Mouse (Mus musculus): ENCODE results near the gene Cdc26.

Gene Cdc26

DNA sequence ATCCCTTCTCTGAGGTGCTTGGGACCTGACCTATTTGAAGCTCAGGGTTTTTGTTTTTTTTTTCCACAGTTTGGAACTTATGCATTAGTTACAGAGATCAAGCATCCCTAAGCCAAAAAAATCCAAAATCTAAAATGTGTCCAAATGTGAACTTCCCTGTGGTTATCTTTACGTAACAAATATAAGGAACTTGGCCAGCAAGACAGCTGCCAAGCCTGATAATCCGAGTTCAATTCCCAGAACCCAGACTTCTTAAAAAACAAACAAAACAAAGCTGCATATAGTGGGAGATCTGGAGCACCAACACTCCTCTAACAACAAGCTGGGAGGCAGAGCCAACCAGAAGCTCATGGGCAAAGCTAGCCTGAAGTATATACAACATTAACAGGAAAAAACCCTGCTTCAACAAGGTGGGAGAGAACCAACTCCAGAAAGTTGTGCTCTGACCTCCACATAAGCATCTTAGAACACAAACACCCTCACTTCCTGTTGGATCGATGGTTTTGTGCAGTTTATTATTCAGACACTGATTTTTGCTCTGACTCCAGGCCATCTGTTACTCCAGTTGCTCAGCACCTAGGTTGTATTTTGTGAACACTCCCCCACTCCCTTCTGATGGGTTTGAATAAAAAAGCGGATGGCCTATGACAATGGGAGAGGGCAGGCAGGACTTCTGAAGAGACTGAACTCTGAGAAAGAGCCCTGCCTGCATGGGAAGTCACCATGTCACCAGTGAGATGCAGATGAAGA lies 10.7 kb downstream of the Cdc26 start:
- no peak for DNase-seq

DNA sequence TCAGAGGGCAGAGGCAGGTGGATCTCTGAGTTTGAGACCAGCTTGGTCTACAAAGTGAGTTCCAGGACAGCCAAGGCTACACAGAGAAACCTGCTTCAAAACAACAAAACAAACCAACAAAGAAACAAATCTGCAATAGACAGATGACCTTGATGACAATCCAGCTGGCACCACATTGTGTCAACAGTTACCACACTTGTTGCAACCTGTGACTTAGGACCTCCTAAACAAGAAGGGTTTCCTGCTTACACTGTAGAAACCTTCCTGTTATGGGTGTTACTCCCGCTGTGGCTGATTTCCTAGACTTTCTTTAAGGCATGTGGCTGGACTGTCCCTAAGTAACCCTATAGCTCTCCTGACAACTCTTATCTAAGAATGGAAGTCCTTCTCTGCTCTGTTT lies 12.6 kb downstream of the Cdc26 start:
- DNase-seq: no peak

DNA sequence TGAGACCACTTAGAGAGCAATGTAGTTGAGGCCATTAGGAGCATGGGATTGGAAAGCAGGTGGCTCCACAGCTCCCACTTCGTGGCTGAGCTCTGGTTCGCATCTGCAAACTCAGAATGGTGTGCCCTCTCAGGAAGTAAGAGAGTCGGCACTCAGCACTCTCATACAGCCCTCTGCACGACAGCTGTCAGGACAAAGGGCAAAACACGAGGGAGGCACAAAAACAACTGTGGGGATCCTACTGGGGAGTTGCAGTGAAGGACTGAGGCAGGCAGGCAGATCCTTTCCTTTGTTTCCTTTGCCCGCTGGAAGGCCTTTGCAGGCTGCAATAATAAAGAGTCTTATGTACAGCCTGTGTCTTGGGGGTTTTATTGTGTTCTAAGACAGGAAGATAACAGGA lies 15.0 kb downstream of the Cdc26 start:
- no peak for DNase-seq

DNA sequence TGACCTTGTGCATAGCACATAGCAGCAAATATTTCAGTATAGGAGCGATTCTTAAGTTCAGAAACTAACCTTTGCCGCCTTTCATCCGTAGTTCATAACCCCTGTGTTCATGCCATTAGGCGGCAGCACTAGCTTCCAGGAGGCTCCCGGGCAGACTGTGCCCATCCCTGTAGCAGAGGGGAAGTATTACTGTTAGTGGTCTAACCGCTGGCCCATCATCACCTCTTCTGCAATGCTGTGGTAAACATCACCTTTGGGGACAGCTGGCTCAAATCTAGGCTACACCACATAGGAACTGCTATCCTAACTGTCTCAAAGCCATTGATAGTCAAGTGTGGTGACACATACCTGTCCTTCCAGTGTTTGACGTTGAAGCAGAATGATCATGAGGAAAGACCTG lies 16.6 kb downstream of the Cdc26 start:
- no peak for DNase-seq

DNA sequence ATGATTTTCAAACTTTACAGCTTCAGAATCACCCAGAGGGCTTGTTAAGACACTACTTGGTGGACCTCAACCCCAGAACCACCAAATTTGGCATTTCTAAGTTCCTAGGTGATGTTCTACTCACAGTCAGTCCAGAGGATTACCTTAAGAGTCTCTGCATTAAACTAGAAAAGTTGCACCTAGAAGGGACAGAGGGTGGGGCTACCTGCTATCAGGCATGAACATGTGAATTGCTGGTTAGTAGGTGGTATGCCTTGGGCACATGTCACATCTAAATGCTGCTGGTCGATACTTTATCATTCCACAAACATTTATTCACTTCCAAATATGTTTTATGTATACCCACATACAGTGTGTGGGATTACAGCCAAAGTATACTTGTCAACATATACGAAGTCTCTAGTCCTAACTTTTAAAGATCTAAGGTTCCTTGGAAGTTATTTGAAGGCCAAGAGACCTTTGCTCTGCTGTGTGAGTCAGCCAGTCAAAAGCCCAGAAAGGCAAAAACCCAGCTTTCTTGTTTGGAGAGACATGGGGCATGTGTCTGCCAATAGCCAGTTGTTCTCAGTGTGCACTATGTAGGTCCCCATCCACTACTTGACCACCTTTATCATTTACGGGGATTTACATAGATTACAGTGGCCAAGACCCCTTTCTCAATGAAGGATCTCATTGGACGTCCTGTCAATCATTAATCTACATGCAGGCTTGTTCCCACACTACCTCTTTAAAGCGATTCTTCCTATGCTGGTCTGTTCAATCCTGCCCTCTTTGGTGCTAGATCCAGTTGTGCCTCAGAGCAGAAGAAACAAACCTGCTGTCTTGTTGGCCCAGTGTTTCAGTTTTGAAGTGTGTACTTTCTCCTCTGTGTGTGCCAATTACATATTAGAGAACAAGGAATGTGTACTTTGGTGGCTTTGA lies 18.6 kb downstream of the Cdc26 start:
- DNase-seq: peak; percentile 33

DNA sequence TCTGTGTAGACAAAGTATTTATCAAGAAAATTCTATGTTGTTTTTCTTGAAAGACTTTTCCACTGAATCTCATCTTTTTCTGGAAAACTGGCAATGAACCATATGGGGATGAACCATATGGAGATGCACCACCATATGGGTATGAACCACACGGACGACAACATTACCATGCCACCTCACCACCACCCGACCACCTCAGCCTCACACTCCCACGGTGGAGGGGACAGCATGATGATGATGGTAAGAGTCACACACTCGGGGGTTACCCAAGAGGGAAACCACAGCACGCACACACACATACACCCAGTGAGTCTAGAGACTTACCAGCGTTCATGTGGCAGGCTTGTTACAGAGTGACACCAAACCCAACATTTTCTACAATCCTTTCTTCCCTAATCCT lies 23.0 kb downstream of the Cdc26 start:
- DNase-seq: no peak

DNA sequence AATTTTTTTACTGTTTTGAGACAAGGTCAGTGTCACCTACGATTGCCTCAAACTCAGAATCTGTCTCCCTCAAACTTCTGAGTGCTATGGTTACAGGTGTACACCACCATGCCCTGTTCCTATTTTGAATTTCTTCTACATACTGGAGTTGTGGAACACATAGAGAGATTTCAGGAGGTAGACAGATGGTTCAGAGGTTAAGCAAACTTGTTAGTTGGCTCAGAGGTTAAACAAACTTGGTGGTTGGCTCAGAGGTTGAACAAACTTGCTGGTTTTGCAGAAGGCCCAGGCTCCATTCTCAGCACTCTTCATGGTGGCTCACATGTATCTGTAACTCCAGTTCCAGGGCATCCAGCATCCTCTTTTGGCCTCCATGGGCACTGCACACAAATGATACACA lies 24.3 kb downstream of the Cdc26 start:
- no peak for DNase-seq

DNA sequence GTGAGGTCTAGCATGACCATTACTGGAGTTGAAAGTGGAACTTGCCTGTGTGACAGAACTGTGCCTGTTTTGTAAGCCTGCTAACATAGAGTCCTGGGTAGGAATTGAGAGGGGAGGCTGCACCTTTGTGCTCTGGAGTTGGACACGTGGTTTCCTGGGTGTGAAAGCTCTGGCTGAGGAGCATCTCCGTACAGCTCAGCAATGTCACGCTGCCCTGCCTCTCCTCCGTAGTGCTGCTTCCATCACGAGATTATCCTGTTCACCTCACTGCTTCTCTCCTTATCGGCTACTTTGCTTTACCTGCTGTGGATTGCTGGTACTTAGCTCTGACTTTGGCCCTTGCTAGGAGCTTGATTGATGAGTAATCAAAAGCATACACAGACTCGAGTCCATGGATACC lies 24.7 kb downstream of the Cdc26 start:
- peak; percentile 19 for DNase-seq

DNA sequence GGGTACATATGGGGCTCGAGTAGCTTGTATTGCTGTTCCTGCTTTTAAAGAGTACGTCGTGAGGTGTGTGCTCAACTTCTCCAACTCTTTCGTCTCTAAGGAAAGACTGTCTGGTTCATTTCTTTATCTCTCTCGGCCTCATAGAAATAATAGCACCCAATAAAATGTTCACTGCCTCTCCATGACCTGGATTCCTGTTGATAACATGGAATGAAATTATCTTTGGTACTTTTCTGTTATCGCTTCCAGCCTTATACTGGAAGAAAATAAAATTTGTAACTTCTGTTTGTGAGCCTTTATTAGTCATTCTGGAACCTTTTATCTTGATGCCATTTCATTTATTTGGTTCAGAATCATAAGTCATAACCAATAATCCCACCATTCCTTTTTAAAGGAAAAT lies 25.2 kb downstream of the Cdc26 start:
- DNase-seq: no peak

DNA sequence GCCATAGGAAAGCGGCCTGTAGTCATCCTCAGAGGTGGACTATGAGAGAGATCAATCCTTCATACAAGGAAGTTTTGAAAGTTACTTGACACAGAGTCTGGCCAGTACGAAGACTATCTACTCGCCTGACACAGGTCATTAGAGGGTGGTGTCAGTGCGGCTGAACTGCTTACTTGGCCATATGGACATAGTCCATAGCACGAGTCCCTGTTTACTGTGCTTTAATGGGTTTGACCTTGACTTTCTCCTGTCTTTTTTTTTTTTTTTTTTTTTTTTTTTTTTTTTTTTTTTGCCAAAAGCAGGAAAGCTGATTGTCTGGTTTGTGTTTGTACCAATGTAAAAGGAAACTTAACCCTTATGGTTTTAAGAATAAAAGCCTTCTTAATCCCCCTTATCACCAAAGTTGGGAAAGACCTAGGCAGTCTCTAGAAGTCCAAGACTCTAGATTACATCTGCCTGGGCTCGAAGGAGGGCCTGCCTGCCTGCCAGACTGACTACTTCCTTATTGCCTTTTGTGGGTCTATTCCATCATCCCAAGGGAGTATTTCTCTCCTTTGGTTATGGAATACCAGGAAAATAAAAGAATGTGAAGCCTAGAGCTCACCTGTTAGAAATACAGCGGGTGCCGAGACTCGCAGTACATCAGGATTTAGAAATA lies 28.6 kb downstream of the Cdc26 start:
- no peak for DNase-seq

DNA sequence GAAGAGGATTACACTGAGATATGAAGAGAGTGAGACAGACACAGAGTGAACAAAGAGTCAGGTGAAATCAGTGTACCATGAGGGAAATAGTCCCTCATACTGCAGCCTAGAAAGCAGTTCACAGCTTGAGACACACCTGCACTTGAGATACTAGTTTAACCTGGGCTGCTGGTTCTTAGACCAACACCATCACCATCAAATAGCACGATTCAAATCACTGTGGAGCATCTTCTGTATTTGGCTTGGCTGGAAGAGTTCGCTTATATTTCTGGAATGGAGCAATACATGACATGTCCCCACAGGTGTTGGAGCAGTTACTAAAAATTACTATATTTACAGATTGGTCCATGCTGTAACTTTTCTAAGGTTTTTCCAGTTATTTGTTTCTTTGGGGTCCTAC lies 32.3 kb downstream of the Cdc26 start:
- no peak for DNase-seq

DNA sequence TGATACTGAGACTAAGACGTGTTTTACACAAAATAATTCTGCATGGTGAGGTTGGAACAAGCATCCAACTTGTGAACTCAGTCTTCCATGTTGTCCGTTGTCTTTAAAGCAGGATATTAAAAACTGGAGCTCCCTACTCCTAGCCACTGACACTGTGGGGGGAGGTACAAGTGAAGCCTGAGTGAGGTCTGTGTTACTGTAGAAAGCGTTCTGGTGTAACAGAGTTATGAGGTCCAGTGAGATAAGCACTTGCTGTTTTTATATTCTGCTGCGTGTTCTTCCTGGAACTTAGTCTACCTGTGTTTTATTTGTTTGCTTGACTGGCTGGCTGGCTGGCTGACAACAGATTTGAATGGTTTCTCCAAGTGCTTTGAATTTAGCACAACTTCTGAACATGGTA lies 34.1 kb downstream of the Cdc26 start:
- DNase-seq: no peak

DNA sequence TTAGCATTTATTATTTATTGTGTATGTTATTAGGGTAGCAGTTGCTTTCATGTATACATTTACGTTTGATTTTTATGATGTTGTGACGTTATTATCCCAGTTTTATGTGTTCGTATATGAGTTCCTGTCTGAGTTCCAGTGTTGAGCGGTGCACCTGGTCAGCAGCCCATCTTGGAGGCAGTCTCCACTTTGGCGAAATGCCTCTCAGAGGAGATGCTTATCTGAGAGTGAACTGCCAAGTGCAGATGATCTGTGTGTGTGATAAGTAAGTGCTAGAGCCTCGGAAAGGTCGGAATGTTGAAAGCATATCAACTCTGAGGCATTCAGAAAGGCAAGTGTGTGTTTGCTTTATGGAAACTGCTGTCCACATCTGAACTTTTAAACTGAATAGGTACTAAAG lies 34.8 kb downstream of the Cdc26 start:
- peak; percentile 26 for DNase-seq

DNA sequence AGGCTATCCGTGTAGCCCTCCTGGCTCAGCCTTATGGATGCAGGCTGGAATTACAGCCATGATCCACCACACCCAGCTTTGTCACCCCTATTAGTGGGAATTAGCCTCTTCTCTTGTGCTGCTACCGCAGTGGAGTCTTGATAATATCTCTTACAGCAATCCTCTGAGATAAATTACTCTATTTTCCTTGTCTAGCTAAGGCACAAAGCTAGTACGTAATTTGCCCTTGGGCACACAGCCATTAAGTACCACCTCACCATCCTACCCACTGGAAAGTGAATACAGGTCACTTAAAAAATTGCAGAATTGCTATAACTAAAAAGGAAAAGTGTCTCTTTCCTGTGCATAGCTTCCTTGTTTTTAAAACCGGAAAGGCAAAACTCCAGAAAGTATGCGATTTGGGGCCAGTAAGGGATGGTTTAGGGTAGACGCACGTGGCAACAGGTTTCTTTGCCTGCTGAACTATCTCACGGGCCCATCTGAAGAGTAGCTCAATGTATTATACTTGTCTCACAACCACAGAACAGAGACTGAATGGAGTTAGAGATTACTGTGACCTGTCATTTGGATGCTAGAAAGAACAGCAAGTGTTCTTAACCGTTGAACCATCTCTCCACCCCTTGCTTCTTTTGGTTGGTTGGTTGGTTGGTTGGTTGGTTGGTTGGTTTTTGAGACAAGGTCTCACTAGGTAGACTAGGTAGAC lies 35.5 kb downstream of the Cdc26 start:
- no peak for DNase-seq

DNA sequence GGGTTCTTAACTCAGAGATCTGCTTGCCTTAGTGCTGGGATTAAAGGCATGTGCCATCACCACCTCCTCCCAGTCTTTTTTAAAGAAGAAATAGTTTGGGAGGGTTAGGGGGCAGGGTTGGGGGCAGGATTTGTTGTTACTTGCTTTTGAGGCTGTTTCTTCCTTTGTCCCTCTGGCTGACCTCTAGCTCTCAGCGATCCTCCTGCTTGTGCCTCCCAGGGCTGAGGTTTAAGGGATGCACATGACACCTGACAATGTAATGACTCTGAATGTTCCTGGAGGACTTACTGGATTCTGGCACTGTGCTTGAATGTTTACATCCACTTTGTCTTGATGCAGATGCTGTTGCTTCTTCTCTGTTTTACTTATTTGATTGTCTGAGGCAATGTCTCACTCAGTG lies 36.0 kb downstream of the Cdc26 start:
- DNase-seq: no peak

DNA sequence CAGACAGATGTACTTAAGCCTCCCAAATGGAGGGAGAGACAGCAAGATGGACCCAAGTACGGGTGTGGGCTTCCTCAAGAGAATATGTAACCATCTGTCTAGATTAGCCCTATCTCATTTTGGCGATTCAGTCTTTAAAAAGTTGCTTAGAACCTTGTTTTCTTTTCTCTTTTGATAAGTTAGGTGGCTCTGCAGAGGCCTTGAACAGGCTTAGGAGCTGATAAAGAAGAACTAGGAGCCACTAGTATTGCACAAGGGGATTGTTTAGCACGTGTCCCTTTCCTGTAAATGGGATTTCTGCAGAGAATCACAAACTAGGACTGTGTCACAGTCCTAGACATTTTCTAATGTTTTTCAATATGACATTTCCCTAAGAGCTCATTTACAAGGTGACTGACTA lies 39.4 kb downstream of the Cdc26 start:
- DNase-seq: no peak

DNA sequence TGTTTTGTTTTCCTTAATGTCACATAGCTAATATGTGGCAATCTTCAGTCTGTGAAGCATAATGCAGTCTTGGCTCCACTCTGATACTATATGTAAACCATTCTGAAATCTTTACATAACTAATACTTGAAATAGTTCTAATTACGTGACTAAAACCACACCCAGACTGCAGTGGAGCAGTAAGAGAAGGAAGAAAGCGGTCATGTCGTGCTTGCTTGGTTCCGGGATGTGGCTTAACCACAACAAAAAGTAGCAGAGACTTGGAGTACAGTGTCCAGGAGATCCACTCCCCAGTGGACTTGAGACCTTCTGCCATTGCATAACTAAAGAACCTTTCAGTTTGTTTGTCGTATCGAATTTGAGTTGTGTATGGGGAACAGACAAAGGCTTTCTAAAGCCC lies 40.9 kb downstream of the Cdc26 start:
- peak; percentile 36 for DNase-seq

DNA sequence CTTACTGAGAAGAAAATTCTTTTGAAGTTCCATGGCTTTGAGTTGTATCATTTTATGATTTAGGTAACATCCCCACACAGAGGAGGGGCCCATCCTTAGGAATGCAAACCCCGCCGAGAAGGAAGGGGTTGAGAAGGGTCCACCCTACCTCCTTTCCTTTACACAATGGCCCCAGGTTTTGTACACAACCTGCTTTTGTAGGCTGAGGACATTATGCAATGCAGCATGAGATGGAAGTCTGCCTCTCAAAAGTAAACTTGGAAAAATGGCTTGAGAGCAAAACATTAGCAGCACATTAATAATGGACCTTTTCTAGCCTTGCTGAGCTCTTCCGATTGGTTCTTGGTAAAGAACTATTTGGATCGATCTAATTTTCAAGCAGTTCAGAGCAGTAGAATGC lies 42.2 kb downstream of the Cdc26 start:
- DNase-seq: no peak

DNA sequence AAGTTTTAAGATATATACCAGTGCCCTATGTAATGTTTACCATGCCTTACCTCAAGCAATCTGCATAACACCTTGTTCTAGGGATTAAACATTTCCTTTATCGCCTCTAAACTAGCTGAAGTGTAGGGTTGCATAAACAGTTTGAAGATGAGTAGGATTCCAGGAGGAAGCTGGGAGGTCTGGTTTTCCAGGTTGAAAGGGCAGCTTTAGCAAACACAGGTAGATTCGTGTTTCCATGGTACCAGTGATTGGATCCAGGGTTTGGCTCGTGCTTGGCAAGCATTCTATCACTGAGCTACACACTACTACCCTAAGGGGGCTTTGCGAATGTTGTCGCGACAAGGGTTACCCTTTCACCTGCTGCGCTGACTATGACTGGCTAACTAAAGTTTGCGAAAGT lies 44.1 kb downstream of the Cdc26 start:
- DNase-seq: no peak

DNA sequence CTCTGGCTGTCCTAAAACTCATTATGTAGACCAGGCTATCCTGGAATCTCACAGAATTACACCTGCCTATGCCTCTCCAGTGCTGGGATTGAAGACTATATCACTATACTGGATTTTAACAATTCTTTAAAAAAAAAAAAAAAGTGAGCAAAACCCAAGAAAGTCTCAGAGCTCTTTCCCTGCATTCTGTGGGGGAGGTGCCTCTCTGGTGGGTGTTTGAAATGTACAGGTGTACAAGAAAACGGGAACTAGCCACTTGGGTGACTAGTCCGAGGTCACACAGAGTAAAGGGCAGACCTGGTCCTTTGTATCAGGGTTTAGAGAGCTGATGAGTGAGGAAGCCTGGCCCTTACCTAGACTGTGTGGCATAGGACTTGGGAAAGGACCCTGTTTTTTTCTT lies 46.0 kb downstream of the Cdc26 start:
- no peak for DNase-seq

DNA sequence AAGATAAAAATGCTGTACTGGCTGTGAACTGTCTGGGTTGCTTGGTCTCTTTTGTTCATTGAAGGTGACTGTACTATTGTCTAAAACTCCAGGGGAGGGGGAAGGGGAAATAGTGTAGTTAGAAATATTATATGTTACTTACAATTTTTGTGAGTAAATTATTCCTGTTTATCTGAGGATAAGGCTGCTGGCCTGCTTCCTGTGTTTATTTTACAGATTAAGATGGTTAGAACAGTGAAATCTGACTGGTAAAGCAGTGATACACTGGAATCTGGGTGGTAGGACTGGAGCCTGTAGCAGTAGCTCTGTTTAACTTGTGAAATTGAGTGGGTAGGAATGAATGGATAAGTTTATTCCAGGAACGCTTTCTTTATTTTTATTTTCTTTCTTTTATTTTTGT lies 46.4 kb downstream of the Cdc26 start:
- DNase-seq: no peak

DNA sequence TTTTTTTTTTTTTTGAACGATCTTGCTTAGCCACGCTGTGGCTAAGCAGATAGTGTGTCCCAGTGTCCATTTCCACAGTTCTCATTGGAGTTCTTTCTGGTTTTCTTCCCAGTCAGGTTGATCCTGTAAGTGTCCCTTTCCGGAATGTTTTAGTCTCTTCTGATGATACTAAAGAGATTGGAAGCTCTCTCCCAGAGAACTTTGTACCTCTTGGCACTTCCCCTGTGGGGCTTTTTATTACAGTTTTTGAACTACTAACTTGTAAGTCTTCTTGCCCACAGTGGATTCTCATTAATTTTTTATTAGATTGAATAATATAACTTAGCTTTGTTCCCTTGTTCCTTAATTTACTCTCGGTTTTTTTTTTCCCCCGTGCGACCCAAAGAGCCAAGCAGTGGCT lies 46.9 kb downstream of the Cdc26 start:
- no peak for DNase-seq

DNA sequence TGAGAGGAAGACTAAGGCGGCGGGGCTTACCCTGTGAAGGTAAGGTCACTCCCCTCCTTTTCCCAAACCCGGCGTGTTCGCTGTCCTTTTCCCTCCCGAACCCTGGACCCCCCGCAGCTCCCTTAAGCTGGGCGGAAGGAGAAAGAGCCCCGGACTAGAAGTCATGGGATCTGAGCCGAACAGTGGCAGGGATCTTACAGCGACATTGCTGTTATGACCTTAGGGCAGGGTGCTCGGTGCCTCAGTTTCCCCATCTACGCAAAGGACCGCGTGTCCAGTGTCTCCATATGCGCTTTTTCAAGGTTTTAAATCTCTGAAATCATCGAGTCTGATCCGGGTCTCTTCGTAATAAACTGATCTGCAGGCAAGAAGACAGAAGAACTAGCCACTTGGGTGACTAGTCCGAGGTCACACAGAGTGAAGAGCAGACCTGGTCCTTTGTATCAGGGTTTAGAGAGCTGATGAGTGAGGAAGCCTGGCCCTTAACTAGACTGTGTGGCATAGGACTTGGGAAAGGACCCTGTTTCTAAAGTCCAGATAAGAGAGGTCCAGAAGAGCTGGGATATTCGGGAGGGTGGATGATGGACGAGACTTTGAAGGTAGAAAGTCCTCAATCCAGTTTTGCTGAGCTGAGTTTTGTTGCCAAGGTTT lies 47.5 kb downstream of the Cdc26 start:
- no peak for DNase-seq

Data from kidney, adult 11 months (tissue).